Mouse (Mus musculus): ENCODE data around the gene Crybg2. TPM values are rescaled to one million over a fixed set of nuclear protein-coding genes. Genes with fewer than 3 reads are reported as not detected.

Crybg2 gene
- polyA plus RNA-seq, 1 experiment from 2014 or later: 4.6 TPM

DNA sequence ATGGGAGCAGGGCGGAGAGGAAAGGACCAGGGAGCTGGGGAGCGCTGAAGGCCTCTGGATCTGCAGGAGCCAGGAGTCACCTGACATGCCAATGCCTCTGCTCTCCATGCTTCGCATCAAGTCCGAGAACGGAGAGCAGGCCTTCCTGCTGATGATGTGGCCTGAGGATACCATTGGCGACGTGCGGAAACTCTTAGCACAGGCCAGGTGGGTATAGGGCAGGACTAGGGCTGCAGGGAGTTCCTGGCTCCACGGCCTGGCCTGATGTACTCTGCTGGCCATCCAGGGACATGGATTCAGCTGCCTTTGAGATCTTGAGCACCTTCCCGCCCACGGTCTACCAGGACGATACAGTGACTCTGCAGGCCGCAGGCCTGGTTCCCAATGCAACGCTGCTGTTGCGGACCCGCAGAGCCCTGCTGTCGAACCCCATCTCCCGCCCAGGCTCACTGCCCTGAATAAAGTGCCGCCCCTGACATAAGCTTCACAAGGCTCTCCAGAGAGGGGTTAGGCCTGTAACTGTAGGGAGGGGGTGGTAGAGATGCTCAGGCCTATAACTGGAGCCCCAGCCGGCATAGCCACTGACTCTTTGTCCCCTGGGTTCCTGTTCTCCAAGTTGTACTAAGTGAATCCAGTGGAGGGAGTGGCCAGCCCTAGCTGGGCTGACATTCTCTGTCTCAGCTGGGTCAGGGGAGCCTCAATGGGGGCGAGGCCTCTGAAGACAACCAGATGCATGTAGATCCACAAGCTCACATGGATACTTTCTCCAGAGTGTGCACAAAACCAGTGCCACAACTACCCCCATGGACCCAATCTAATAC lies 65.9 kb downstream of the Crybg2 start:
- ATAC-seq (ENCODE audit: low FRiP score, low read depth): no peak
- Histone ChIP-seq H3K4me3 (no peak overlapping the region), H3K4me1 (replicated peaks) (peaks cover 38% of the 10 kb centered on the region), H3K4me2 (peak overlapping the region; percentile 94; the same call in 1 of the 2 replicates), H3K9ac (no peak overlapping the region), H3K27me3 (no peaks in the 10 kb centered on the region), H3K36me3 (0 out of 2 replicates have a peak, but pooled peaks cover 7% of the 10 kb centered on the region), H3K27ac (replicated peaks) (no peak overlapping the region), H3K9me3 (no peaks in the 10 kb centered on the region)
- 88% methylated on average over 21 of the region's 21 CpGs for WGBS

DNA sequence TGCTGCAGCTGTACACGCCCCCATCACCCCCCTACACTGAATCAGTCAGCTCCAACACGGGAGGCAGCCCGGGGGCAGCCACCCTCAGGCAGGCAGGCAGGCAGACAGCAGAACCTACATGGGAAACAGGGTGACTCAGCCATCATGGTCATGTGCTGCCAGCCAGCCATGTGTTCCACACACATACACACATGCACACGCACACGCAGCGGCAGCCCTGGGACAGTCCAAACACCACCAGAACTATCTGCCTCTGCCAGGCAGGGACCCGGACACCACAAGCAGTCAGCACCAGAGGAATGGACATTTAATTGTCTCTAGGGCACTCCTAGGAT lies 66.5 kb downstream of the Crybg2 start:
- H3K4me1 ChIP-seq (replicated peaks): peaks cover 36% of the 10 kb centered on the region
- 0 out of 2 replicates have a peak overlapping the region, but pooled peaks have one; percentile 93 for H3K4me3 ChIP-seq
- no peak for ATAC-seq (ENCODE audit: low FRiP score, low read depth)
- H3K4me2 ChIP-seq: peak overlapping the region; percentile 94
- no peaks in the 10 kb centered on the region for H3K9me3 ChIP-seq
- no peak overlapping the region for H3K9ac ChIP-seq
- H3K27me3 ChIP-seq: no peaks in the 10 kb centered on the region
- H3K36me3 ChIP-seq: 0 out of 2 replicates have a peak, but pooled peaks cover 7% of the 10 kb centered on the region
- WGBS: 93% methylated on average over 7 of the region's 7 CpGs
- no peak overlapping the region for H3K27ac ChIP-seq (replicated peaks)

DNA sequence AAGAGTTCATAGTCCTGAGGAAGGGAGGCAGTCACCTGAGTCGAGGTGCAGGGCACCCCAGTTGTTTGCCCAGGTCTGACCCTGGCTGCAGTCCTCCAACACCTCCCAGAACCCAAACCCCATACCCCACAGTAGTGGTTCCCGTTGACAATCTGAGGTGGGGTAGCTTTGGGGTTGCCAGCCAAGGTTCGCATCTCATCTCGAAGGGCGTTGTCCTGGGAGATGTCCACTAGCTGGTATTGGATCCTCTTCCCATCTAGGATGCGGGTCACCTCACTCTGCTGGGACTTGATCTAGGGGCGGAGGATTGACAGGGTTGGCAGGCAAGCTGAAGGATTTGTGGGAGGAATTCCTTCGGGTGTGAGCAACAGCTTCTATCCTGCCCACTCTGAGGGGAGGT lies 67.2 kb downstream of the Crybg2 start:
- peaks cover 36% of the 10 kb centered on the region for H3K4me1 ChIP-seq (replicated peaks)
- no peak for ATAC-seq (ENCODE audit: low FRiP score, low read depth)
- H3K27ac ChIP-seq (replicated peaks): peak overlapping the region; percentile 83; the same call in 1 of the 2 replicates
- no peaks in the 10 kb centered on the region for H3K27me3 ChIP-seq
- H3K4me2 ChIP-seq: peak overlapping the region; percentile 94
- 62% methylated on average over 8 of the region's 8 CpGs for WGBS
- peak overlapping the region; percentile 93 for H3K4me3 ChIP-seq
- H3K9ac ChIP-seq: peak overlapping the region; percentile 96
- H3K9me3 ChIP-seq: no peaks in the 10 kb centered on the region
- 0 out of 2 replicates have a peak, but pooled peaks cover 7% of the 10 kb centered on the region for H3K36me3 ChIP-seq

DNA sequence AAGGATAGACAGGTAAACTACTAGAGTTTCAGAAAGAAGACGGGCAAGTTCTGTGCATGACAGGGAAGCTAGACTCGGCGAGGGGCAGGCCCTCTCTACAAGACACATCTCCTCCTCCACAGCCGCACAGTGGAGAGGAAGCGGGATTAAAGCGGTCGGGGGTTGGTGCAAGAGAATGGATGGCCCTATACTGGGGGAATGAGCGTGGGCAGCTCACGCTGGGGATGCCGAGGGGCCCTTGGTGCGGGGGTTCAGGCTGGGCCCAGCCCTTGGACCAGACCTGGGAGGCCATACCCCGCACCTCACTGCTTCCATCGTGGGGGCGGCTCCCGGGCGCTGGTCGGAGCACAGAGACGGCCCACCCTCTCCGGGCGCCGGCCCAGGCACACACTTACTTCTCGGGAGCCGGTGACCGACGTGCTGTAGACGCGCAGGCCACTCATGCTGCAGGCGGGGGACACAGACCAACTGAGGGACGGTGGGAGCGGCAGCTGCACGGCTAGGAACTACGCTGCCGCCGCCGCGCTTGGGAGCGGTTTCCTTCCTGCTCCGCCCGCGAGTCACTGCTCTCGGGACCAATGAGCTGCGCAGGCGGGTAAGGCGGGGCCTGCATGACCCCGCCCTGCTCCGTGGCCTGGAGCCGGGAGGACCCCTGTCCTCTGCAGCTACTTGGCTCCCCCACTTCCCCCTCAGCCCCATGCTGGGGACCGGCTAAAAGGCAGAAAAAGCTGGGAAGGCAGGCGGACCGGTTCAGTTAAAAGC lies 67.8 kb downstream of the Crybg2 start, which contains the start of gene Sh3bgrl3:
TSS of gene Sh3bgrl3 (minus strand) at position 569 of the 762 bp plus-strand sequence.
- H3K9ac ChIP-seq: peak within 1 kb of the TSS; percentile 96
- H3K4me3 ChIP-seq: peak within 1 kb of the TSS; percentile 93
- no peaks in the 10 kb centered on the region for H3K9me3 ChIP-seq
- peak; percentile 95 for ATAC-seq (ENCODE audit: low FRiP score, low read depth)
- peak within 1 kb of the TSS; percentile 94 for H3K4me2 ChIP-seq
- under 1% methylated on average over 50 of the region's 50 CpGs for WGBS
- peak within 1 kb of the TSS; percentile 83 for H3K27ac ChIP-seq (replicated peaks)
- H3K36me3 ChIP-seq: 0 out of 2 replicates have a peak, but pooled peaks cover 7% of the 10 kb centered on the region
- no peaks in the 10 kb centered on the region for H3K27me3 ChIP-seq
- H3K4me1 ChIP-seq (replicated peaks): peaks cover 36% of the 10 kb centered on the region

DNA sequence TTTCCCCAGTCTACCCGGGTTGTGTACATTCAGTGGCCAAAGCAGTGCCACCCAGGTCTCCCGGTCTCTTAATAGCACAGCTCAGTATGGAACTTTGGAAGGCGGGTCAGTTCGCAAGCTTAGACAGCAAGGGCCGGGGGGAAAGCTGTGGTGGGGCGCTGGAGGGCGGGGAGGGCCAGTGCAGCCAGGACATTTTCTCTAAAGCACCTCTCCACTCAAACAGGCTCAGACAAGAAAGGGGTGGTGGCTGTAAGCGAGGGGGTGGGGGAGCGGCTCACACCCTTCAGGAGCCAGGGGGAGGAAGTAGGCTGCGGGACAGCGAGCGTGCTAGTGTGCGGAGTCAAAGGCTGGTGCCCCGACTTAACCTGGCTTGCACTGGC lies 68.4 kb downstream of the Crybg2 start:
- Histone ChIP-seq H3K27ac (replicated peaks) (peak overlapping the region; percentile 83), H3K4me2 (peak overlapping the region; percentile 94), H3K27me3 (no peaks in the 10 kb centered on the region), H3K36me3 (0 out of 2 replicates have a peak, but pooled peaks cover 7% of the 10 kb centered on the region), H3K9ac (peak overlapping the region; percentile 96), H3K4me3 (peak overlapping the region; percentile 93), H3K4me1 (replicated peaks) (peaks cover 34% of the 10 kb centered on the region), H3K9me3 (no peaks in the 10 kb centered on the region)
- 7% methylated on average over 14 of the region's 14 CpGs for WGBS
- ATAC-seq (ENCODE audit: low FRiP score, low read depth): peak; percentile 65

DNA sequence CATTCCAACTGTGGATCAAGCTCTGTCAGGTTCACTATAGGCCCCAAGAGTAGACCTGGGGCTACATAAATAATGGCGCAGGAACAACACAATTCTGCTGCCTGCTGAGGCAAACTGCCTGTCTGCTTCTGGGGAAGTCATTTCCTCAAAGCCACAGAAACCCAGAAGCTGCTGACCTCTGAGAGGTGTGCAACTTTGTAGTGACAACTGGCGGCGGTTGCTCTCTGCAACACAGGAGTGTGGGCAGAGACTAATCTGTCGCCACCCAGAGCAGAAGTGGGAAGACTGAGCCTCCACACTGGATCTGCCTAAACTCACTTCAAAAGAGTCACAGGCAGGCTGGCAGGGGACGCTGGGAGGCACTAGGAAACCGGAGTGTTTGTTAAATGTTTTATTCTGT lies 68.9 kb downstream of the Crybg2 start:
- H3K4me3 ChIP-seq: peak overlapping the region; percentile 93; the same call in 1 of the 2 replicates
- H3K27ac ChIP-seq (replicated peaks): peak overlapping the region; percentile 83; the same call in 1 of the 2 replicates
- 51% methylated on average over 6 of the region's 6 CpGs for WGBS
- ATAC-seq (ENCODE audit: low FRiP score, low read depth): no peak
- no peaks in the 10 kb centered on the region for H3K9me3 ChIP-seq
- H3K27me3 ChIP-seq: no peaks in the 10 kb centered on the region
- peaks cover 29% of the 10 kb centered on the region for H3K4me1 ChIP-seq (replicated peaks)
- no peak overlapping the region; the same call in 1 of the 2 replicates for H3K9ac ChIP-seq
- 0 out of 2 replicates have a peak, but pooled peaks cover 7% of the 10 kb centered on the region for H3K36me3 ChIP-seq
- peak overlapping the region; percentile 94 for H3K4me2 ChIP-seq

DNA sequence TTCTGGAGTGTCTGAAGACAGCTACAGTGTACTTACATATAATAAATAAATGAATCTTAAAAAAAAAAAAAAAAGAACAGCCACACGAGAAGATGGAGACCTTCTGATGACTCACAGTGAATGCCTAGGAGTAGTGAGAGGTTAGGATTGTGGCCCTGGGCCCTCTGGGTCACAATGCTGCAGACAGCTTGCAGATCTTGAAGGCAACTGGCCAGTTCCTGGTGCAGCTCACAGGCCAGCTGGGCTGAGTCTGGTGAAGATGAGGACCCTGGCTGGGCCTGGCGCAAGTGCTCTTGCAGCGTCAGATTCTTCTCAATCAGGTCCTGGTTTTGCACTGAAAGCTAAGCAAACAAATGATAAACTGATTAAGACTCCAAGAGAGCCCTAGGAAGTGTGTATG lies 71.5 kb downstream of the Crybg2 start:
- Histone ChIP-seq H3K4me3 (no peak overlapping the region), H3K27me3 (no peaks in the 10 kb centered on the region), H3K27ac (replicated peaks) (no peak overlapping the region), H3K4me1 (replicated peaks) (peaks cover 19% of the 10 kb centered on the region), H3K4me2 (no peak overlapping the region), H3K36me3 (0 out of 2 replicates have a peak, but pooled peaks cover 7% of the 10 kb centered on the region), H3K9me3 (no peaks in the 10 kb centered on the region), H3K9ac (no peak overlapping the region)
- WGBS: 96% methylated on average over 3 of the region's 3 CpGs
- no peak for ATAC-seq (ENCODE audit: low FRiP score, low read depth)

DNA sequence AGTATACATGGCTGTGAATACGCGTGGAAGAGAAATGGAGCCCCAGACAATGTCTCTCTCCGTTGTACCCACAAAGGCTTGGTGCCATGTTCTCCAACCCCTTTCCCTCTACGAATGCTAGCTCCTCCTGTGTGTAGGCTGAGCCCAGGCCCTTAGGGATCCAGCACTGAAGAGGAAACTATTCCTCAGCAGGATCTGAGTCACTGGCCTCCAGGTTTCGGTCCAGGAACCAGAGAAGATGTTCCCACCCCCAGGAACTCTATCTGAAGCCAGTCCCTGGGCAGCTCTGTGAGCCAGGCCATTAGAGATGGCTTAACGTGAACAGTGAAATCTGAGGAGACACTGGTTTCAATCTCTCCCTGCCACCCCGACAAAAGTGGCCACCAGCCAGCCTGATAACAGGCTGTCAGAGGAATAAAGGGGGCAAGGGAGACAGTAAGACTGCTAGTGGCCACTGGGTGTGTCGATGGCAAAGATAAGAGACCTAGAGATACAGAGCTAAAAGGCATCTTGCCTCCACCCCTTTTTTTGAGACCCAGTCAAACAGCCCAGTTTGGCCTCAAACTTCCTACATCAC lies 72.0 kb downstream of the Crybg2 start:
- H3K27me3 ChIP-seq: no peaks in the 10 kb centered on the region
- no peak overlapping the region for H3K9ac ChIP-seq
- no peak overlapping the region for H3K4me2 ChIP-seq
- no peaks in the 10 kb centered on the region for H3K9me3 ChIP-seq
- H3K36me3 ChIP-seq: 0 out of 2 replicates have a peak, but pooled peaks cover 7% of the 10 kb centered on the region
- no peak for ATAC-seq (ENCODE audit: low FRiP score, low read depth)
- H3K27ac ChIP-seq (replicated peaks): no peak overlapping the region
- H3K4me3 ChIP-seq: no peak overlapping the region
- H3K4me1 ChIP-seq (replicated peaks): peaks cover 14% of the 10 kb centered on the region
- 87% methylated on average over 8 of the region's 8 CpGs for WGBS

DNA sequence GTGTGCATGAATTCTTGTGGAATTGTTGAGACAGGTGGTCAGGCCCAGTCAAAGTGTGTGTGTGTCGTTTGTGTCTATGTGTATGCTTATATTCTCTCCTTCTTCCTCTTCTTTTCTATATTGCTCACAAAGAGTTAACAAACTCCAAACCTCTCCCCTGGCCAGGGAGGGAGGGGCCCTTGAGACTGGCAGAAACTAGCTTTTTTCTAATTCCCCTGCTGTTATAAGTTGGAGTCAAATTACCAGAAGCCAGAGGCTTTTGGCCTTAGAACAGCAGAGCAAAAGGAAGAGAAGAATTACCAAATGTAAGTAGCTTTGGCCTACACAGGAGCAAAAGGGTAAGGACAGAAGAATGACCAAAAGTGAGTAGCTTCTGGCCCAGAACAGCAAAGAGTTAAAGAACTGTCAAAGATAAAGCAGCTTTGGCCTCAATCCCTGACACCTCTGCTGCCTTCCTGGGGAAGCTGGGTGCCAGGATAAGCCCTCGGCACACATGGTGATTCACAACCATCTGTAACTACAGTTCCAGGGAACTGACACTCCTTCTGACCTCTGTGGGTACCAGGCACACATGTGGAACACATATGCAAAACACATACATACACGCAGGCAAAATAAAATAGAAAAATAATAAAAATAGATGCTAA lies 75.8 kb downstream of the Crybg2 start:
- Histone ChIP-seq H3K36me3 (no peaks in the 10 kb centered on the region), H3K27me3 (no peaks in the 10 kb centered on the region), H3K27ac (replicated peaks) (no peak overlapping the region), H3K4me3 (no peak overlapping the region), H3K9ac (no peak overlapping the region), H3K4me1 (replicated peaks) (no peaks in the 10 kb centered on the region), H3K9me3 (no peaks in the 10 kb centered on the region), H3K4me2 (no peak overlapping the region)
- ATAC-seq (ENCODE audit: low FRiP score, low read depth): no peak
- WGBS: 79% methylated on average over 3 of the region's 3 CpGs

DNA sequence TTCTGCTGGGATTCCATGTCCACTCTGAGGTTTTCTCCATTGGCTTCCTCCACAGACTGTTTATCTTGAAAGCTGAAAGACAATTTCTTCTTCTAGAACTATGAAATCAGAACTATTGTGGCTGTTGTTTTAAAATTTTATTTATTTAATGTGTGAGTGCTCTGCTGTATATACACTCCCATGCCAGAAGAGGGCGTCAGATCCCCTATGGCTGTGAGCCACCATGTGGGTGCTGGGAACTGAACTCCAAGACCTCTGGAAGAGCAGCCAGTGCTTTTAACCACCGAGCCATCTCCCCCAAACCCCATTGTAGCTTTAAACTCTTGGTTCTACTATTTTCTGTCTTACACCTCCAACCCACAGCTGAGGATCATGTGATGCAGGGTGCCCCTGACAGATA lies 78.2 kb downstream of the Crybg2 start:
- H3K4me2 ChIP-seq: no peak overlapping the region
- H3K36me3 ChIP-seq: no peaks in the 10 kb centered on the region
- H3K27me3 ChIP-seq: no peaks in the 10 kb centered on the region
- WGBS: 86% methylated on average over 2 of the region's 2 CpGs
- H3K9me3 ChIP-seq: no peaks in the 10 kb centered on the region
- no peak overlapping the region for H3K27ac ChIP-seq (replicated peaks)
- H3K4me3 ChIP-seq: no peak overlapping the region
- H3K4me1 ChIP-seq (replicated peaks): no peaks in the 10 kb centered on the region
- H3K9ac ChIP-seq: no peak overlapping the region
- ATAC-seq (ENCODE audit: low FRiP score, low read depth): no peak
